Mouse (Mus musculus) adrenal gland, postnatal 25 days (tissue): Measurements from ENCODE around the gene Plb1. TPM values are rescaled to one million over a fixed set of nuclear protein-coding genes. Genes with fewer than 3 reads are reported as not detected.

Experiments
- DNase-seq: peaks from one replicate; pipeline ENCODE4 v3.0.0; 2021; ENCODE audit warnings: mixed read lengths
- total RNA-seq: library from RNA; stranded (reverse); gene quantifications from 2 replicates; pipeline ENCODE4 v1.2.3, GENCODE M21; 2021

The Plb1 gene
- total RNA-seq, 1 experiment from 2014 or later, result not detected

DNA sequence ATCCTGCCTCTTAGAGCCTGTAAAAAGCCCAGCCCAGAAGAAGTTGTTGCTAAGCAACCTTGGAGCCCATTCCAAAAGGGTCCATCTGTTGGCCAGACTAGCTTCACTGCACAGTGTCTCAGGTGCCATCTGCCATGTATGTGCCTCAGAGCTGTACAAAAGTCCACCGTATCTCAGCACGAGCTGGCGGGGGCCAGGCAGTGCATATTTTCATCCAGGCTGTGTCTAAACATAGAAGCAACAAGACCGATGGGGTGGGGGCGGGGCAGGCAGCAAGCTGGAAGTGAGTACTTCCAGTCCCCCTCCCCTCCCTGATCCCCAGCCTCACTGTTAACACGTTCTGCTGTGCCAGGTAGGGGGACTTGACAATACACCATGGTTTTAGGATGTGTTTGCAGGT lies 102.7 kb downstream of the Plb1 start:
- peak; percentile 60 for DNase-seq

DNA sequence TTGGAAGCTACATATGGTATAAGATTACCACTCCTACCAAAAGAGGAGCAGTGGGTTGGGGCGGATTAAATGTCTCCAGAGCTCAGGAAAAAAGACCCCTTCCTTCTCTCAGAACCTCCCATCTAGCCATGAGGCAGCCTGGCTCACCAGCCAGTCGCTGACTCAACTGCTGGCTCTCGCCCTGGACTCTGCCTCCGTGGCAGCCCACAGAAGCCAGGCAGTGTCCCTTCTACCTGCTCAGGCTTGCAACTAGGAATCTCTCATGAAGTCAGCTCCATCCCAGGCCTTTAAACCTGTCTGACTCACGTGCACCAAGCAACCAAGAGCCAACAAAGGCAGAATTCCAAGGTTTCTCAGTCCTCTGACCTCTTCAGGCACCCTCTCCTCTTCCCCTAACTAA lies 103.6 kb downstream of the Plb1 start:
- DNase-seq, result peak; percentile 31

DNA sequence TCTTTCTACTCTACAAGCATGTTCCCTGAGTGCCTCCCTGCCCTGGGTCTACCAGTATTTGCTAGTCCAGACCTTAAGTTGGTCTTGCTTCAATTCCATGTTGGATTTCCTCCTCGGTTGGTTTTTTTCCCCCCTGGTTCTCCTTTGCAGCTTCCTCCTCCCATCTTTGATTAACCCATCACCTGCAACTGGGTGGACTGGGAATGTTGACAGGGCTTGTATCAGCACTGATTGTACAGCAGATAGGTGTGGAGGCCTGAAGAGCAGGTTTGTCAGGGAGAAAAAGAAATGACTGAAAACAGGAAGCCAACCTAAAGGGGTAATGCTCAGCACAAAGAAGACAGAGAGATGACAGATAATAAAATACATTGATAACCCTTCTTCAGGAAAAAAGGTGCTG lies 104.8 kb downstream of the Plb1 start:
- DNase-seq, result no peak

DNA sequence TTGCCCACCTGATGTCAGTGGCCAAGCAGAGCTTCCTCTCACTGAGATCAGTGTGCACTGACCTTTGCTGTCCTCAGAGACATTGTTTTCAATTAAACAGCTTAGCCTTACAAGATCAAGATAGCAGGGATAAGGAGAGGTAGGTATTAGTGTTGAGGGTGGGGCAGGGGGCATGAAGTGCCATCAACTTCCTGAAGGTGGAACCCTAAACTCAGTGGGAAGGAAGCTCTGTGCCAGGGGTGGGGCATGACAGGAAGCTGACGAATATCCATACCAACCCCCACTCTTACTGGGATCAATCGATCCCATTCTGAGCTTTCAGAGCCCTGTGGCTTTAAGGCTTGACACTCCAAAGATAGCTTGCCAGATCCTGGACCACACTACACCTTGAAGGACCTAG lies 105.8 kb downstream of the Plb1 start:
- DNase-seq, result no peak

DNA sequence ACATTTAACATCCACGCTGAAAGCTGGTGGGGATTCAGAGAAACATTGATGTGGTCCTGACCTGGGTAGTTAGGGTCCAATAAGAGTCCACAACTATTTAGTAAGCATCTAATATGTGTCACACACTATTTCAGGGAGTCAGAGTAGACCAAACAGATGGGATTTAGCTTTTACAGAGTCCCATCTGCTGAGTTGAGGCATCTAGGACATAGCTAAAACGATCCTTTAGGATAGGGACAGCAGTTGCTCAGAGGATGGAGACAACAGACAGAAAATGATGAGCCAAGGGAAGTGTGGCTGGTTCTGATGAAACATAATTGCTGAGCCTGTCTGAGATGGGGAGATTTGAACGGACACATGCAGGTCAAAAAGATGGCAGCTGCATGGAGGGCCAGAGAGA lies 106.3 kb downstream of the Plb1 start:
- no peak for DNase-seq

DNA sequence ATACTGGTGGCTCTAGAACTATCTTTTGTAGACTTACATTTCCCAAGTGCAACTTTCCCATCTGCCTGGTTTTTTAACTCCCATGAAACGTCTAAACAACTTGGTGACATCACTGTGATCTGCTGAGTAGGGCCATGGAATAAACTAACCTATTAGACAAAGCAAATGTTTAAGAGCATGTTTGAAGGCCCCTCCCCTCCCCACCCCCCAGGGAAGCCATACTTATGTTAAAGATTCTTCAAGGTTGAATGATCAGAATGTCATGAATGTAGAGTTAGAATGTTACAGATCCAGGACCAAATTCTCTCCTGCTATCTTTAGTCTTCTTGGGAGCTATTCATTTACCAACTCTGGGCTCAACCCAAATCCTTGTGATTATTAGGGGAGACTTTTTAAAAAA lies 107.7 kb downstream of the Plb1 start:
- DNase-seq, result no peak

DNA sequence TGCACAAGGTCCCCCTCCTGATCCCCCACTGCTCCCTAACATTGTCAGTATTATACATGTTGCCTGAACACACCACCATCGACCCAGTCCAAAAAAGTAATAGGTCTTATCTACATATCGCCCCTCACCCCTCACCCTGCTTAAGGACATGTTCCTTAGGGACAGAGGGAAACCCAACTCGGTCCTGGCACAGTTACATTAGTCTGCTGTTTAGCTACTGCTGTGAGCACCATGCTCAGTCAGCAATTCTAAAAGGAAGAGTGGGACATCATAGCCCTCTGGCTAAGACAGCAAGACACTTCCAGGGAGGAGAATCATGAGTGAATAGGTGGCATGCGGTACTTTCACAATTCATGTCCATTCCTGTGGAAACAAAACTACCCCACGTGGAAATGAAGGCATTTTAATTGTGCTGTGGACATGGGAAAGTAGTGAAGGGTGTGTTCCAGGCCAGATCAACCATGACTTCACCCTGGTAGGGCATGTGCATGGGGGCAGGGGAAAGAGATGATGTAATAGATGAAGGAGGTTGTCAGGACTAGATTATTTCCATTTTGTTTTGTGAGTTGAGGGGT lies 110.3 kb downstream of the Plb1 start:
- no peak for DNase-seq

DNA sequence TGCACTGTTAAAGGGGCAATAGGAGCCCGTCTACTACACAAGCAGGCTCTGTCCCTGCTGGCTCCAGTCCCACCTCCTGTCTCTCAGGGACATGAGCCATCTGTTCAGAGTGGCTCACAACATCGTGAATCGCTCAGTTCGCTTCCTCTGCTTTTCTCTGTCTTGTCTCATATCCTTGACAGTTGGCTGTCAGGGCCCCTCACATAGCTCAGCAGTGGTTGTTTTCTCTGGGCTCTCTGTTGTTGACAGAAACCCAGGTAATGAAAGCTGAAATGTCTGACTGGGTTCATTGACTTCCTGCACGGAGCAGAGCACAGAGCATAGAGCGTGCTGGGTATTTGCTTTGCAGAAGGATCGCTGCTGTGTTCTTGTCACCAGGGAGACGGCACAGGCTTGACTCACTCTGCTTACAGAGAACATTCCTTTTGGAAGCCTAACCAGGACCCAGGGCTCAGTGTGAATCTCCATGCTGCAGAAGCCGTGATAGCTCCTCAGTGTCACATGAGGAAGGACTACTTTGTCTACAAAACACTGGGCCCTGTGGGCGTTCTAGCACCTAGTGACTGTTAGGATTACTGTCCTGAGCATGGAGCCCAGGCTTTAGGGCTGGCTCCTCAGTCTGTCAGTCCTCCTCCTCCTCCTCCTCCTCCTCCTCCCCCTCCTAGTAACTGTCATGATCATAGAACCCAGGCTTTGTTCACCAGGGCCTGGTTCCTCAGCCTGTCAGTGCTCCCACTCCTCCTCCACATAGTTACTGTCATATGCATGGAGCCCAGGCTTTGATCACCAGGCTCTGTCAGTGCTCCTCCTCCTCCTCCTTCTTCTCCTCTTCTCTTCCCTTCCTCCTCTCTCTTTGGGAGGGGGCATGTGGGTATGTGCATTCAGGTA lies 113.8 kb downstream of the Plb1 start:
- peak; percentile 65 for DNase-seq

DNA sequence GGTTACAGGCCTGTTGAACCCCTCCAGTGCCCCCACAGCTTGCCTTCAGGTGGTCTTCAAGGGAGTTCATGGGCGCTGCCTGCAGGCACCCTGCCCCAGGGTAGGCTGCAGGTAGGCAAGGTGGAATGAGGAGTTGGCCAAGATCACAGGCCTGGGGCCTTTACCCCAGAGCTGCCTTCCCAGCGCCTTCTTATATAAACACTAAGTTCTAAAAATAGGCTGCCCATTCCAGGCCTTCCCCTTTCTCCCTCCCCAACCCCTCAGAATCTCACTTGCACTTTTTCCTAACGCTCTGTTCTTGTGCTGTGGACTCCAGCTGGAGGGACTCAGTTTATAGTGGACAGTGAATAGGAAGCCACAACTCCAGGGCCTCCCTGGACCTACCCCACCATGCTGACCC lies 117.2 kb downstream of the Plb1 start:
- no peak for DNase-seq

DNA sequence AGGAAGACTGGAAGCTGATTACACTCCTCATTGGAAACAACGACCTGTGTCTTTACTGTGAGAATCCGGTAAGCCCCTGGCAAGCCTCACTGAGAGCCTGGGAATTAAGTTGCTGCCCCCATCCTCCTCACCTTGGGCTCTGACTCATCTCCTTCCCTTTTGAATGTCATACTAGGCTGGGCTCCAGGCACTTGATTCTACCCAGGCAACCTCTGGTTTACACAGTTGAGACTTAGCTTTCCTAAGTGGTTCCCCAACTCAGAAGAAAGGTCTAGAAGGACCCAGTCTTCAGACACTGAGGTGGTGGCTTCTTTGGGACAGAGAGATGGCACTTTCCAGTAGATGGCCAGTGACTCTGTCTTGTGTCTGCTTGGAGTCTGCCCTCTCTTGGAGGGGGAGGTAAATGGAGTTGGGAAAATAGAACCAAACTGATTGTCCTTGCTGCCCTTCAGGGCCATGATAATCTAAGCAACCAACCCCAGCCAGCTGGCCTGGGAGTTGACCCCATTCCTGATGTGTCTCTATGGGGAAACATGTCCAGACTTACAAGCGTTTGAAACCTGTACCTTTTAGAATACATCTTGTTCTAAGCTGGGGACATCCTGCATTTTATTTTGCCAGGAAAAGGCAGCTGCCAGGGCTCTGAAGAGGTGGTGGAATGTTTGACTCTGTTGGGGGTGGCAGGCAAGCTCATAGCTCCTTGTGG lies 118.2 kb downstream of the Plb1 start:
- no peak for DNase-seq

DNA sequence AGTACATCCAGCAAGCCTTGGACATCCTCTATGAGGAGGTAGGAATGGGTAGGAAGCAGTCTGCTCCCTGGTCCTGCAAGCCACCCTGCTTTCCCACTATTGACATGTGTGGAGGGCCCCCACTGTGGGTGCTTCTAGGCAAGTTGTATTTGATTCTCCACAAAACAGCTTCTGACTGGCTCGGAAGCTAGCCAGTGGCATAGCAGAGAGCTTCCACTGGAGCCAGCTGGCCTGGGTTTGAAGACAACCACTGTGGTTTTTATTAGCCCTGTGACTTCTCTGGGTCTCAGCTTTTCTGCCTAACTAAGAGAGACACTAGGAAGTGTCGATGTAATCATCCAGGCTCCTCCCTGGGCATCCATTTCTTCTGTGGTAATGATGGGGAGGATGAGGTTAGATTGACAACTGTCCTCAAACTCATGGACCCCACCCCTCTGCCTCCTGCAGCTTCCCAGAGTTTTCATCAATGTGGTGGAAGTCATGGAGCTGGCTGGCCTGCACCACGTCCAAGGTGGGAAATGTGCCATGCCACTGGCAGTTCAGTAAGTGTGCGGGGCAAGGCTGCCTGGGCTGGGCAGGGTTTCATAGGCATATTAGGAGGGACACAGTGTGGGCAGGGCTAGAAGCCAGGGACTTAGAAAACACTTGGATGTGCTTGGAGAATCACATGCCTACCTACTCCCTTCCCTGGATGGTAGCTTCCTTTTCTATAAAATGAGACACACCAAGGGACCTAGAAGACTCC lies 119.4 kb downstream of the Plb1 start:
- DNase-seq, result no peak

DNA sequence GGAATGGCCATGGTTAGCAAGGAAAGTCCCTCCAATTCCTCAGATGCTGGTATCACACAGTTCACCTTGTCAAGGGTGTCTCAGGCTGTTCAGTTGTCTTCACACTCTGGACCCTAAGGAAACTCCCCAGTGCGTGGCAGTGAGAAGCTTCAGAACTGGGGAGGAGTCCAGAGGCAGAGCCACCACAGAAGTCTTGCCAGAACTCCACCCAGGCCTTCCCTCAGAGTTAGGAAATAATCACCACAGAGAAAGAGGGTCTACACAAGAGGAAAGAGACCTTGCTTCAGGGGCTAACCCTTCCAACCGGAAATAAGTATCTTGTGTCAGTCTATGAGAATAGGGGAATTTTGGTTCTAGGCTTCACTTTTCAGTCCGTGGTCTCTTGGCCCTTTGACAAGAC lies 120.3 kb downstream of the Plb1 start:
- DNase-seq, result no peak

DNA sequence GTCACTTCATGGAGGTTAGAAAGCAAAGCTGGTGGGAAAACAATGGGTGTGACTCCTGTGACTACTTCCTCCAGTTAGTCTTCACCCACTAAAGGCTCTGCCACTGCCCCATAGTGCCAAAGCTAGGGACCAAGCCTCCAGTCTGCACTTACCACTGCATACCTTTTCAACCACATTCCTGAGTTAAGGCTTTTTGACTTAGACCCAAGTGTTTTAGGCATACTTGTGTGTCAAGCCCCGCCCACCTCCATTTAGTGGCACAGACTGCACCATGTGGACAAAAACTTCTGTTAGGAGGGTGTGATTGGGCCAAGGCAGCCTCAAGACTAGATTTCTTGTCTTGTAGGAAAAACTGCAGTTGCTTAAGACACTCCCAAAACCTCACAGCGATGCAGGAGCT lies 120.8 kb downstream of the Plb1 start:
- no peak for DNase-seq

DNA sequence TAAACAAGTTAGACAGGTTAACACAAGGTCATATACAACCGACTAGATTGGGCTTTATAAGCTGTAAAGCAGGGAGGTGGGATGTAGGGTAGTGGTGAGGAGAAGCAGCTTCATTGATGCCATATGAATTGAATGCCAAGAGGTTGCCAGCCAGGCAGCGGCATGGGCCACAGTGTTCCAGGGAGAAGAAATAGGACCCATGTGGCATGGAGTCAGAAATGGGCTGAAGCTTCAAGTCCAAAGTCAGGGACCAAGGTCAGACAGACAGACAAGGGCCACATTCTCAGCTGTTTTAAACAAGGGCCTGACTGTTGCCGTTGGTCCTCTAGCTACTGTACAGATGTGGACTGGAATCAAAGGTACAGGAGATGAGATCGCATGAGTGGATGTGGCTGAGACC lies 128.0 kb downstream of the Plb1 start:
- DNase-seq, result no peak

DNA sequence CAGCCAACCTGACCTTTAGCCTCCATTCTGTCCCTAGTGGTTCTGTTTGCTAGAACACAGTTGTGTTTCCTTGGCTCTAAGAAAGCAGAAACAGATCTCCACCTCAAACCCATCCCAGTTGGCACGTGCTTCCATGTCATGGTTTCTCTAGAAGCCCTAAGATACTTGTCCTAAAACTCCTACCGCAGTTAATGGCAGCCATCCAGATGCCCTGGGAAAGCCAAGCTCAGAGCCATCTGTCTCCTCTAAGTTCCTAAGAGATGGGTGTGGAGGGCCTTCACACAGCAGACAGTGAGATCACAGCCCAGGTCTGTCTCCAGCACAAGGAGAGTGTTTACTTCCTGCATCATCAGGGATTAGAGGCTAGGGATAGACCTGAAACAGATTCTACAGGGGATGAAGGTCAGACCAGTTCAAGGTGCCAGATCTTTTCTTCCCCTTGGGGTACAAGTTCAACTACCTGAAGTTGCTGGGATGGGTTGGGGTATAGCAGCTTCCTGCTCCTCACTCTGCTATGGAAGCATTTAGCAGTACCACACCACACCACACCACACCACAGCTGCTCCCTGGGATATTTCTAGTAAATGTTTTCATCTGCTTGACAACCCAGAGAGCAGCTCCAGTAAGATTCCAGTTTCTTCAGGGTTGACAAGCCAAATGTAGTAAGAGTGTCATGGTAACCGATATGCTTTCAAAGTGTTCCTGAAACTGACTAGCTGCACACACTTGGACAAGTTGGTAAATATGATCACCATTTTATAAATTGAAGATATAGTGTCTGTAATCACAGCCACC lies 129.1 kb downstream of the Plb1 start:
- DNase-seq, result no peak

DNA sequence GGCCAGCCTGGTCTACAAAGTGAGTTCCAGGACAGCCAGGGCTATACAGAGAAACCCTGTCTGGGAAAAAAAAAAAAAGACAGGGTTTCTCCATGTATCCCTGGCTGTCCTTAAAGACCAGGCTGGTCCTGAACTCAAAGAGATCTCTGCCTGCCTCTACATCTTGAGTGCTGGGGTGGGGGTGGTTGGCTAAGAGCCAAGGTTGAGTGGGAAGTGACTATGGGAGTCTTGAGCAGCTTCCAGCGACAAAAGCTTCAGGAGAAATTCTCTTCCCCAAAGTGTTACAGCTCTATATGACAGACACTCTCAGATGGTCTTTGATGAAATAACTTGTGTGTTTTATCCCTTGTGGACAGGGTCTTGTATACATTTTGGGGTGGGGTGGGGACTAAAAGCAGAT lies 136.9 kb downstream of the Plb1 start:
- DNase-seq, result no peak

DNA sequence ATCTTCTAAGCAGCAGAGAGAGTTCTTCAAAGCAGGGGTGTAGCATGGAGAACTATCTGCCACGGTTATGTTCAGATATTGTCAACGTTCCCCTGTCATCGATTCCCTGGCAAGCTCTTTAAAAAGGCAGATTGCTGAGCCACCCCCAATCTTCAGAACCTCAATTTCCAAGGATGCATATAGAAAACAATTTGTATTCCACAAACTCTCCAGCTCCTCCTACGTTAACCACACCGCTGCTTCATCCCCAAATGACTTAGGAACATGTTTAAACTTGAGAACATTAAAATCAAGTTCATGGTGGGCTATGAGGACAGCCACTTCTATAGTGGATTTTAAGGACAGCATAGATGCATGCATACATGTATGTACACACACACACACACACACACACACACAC lies 138.7 kb downstream of the Plb1 start:
- DNase-seq, result no peak

DNA sequence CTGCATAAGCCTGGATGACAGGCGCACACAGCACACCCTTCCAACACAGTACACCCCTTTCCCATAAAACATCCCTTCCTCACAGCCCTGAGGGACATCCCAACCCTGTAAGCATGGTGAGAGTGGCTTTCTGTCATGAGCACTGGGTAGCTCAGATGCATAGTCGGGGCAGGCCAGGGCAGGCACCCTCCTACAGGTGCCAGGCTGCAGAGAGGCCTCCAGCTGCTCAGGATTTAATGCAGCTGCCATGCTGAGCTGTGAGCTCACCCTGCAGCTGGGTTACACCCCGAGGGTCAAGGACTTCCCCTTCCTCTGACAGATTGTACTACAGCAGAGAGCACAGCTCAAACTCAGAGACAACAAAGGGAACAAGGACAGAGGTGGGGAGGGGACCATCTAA lies 146.0 kb downstream of the Plb1 start:
- no peak for DNase-seq

DNA sequence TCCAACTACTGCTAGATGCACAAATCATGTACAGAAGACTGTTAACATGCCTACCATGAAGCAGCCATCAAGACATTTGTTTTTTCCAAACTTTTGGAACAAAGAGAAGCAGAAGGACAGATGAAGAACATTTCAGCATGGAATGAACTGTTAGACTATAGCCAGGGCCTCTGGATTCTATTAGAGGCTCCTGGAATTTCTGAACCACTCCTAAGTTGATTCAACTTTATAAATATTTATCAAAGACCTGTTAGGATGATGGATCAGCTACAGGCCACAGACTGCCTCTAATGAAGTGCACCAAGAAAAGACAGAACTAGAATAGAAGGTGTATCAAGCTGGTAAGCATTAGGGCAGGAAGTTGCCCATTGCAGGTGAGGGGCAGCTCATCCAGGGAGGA lies 156.1 kb downstream of the Plb1 start:
- DNase-seq, result no peak

DNA sequence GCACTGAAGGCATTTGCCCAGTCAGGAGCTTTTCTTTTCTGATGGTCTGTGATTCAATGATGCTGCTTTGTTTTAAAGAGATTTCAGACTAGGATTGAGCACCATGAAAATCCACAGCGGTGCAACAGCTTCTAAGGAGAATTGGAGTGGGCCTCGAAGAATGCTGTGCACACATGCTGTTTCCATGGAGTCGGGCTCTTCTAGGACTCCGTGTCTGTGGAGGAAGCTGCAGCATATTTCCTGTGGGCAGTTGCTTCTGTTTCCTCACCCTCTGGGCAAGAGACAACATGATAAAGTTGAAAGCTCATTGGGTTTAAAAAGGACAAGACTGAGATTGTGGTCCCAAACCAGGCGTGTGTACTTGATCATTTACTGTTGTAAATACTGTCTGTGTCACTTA lies 157.8 kb downstream of the Plb1 start:
- no peak for DNase-seq

DNA sequence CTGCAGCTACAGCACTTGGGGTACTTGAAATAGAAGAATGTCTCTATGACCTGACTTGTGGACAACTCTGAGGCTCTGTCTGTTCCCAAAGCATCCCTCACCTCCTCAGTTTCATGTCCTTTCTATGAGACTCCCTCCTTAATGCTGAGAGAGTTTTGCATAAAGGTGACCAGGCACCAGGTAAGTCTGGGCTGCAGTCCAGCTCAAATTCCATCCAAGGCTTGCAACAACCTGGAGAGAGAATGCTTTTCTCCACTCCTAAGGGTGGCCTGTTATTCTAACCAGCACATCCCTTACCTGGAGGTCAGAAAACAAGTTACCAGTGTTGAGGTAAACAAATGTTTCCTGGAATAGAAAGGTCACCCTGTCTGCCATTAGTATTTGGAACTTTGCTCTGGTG lies 159.8 kb downstream of the Plb1 start:
- no peak for DNase-seq

DNA sequence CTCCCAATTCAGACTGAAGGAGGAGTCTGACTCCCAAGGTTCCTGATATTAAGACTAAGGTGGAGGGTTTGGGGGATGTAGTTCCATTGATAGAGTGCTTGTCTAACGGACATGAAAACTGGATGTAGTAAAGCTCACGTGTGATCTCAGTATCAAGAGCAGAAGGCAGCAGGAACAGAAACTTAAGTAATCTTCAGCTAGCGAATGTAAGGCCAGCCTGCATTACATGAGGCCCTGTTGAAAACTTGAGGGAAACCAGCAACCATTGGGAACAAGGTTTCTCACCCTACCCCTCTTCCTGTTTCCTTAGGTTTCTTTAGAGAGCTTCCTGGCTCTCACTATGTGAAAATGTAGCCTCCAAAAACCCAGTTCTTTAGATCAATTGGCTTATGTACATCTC lies 162.1 kb downstream of the Plb1 start:
- no peak for DNase-seq
